Mouse (Mus musculus) neutrophil, adult 65 days (primary cell): ENCODE results near the gene Otos. TPM values are rescaled to one million over a fixed set of nuclear protein-coding genes. Genes with fewer than 3 reads are reported as not detected.

Experiments used
- total RNA-seq: library from RNA; stranded (reverse); gene quantifications from 2 replicates; pipeline ENCODE4 v1.2.4, GENCODE M21; 2023

The Otos gene
- total RNA-seq: 2.6 and 4.1 TPM in 2 replicates

GRCm38 (mm10) chr1:92648673-92649072 lies at the start of gene Otos:
Otos (minus strand) TSS chr1:92648841.

GRCm38 (mm10) chr1:92641514-92642272 lies 6.9 kb downstream of the Otos start, which contains the start of gene Cops9:
Cops9 (minus strand) TSS chr1:92641985.

GRCm38 (mm10) chr1:92617488-92617887 lies 31.2 kb downstream of the Otos start, which contains the start of gene Olfr12:
Olfr12 (plus strand) TSS chr1:92617788.

GRCm38 (mm10) chr1:92605482-92605881 lies 43.2 kb downstream of the Otos start, which contains the start of gene Olfr1410:
Olfr1410 (plus strand) TSS chr1:92605782.

Other genes with a start within 250 kb of the Otos start
- gene Ndufa10, start 175.0 kb downstream of the Otos start, total RNA-seq: 59.4 and 69.1 TPM in 2 replicates
- not detected in 2 replicates for gene Olfr1416, start 163.7 kb downstream of the Otos start, total RNA-seq
- not detected in 2 replicates for gene Olfr1415, start 152.7 kb downstream of the Otos start, total RNA-seq
- not detected in 2 replicates for gene Olfr1414, start 130.2 kb downstream of the Otos start, total RNA-seq
- not detected in 2 replicates for gene Olfr1413, start 77.5 kb downstream of the Otos start, total RNA-seq
- gene Olfr1412, start 63.1 kb downstream of the Otos start, total RNA-seq: not detected in 2 replicates
- gene Olfr1411, start 54.4 kb downstream of the Otos start, total RNA-seq: not detected in 2 replicates
- gene Olfr1410, start 43.1 kb downstream of the Otos start, total RNA-seq: not detected in 2 replicates
- not detected in 2 replicates for gene Olfr12, start 31.1 kb downstream of the Otos start, total RNA-seq
- gene Cops9, start 6.9 kb downstream of the Otos start, total RNA-seq: 109 and 139 TPM in 2 replicates
- gene Gpc1, start 182.8 kb upstream of the Otos start, total RNA-seq: 39.8 and 41.8 TPM in 2 replicates